Mouse (Mus musculus) G1E (cell line): ENCODE results near the gene Asphd1.

Experiments used
- CTCF ChIP-seq: IDR thresholded peaks from 2 replicates; pipeline ENCODE4 v1.5.1; 2012; ENCODE audit warnings: low read depth, low read length, inconsistent platforms, mixed read lengths
- GATA1 ChIP-seq: IDR thresholded peaks from 2 replicates; pipeline ENCODE4 v1.6.1; 2012; ENCODE audit warnings: borderline replicate concordance, low read length, inconsistent platforms, mixed read lengths
- GATA2 ChIP-seq: IDR thresholded peaks from 2 replicates; pipeline ENCODE4 v1.6.1; 2012; ENCODE audit warnings: low read depth, low read length, inconsistent platforms, borderline replicate concordance
- POLR2AphosphoS5 ChIP-seq: IDR thresholded peaks from 2 replicates; pipeline ENCODE4 v1.6.1; 2012; ENCODE audit warnings: low read depth, low read length, inconsistent platforms; ENCODE audit not compliant: insufficient replicate concordance
- TAL1 ChIP-seq: conservative IDR thresholded peaks from 2 replicates; pipeline ENCODE4 v1.6.1; 2012; ENCODE audit warnings: low read depth, low read length, inconsistent platforms, mixed read lengths

DNA sequence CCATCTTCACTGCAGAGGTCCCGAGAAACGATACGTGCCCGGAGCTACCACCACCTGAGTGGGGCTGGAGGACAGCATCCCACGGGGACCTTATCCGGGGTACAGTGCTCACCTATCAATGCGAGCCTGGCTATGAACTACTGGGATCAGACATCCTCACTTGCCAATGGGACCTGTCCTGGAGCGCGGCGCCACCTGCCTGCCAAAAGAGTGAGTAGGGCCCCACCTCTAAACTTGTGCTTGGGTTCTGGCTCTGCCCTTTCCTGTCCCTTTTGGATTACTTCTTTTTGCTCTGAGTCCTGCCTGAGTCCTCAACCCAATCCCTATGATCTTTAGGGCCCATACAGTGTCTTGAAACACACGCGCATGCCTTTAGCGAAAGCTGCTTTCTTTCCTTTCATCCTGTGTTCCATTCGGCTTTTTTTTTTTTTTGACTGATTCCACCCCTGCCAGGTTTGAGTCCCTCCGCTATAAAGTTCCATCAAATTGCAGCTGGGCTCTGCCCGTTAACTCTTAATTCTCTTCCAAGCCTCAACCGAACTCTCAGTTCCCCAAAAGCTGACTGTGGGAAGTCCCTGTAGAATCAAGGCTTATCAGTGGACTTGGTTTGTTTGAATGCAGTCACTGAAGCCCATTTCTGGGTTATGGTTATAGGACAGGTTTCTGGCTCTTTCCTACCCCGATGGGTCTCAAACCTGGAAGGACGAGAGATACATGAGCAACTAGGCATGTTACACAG lies 14.3 kb upstream of the Asphd1 start:
- TF ChIP-seq CTCF (no peak), TAL1 (no peak), GATA2 (no peak), GATA1 (no peak), POLR2AphosphoS5 (no peak)
